Mouse (Mus musculus) adrenal gland (tissue): ENCODE data around the gene Mgat5b.
"Not testable (repeated sequence)": the region's sequence is repeated elsewhere in the genome, so short reads cannot be mapped to it uniquely, and the experiment has no call there.

ENCODE experiments used
- intact Hi-C: fragments of 180-260 bp; cut with DNase I; formaldehyde crosslinking; loops from one replicate; pipeline ENCODE4 v1.15.1; 2025
- long read RNA-seq, 2 experiments: library from polyadenylated mRNA; unstranded; transcript quantifications; one replicate each; pipeline ENCODE4 v2.0.0; 2020; ENCODE audit warnings: borderline replicate concordance in 1 of 2; ENCODE audit not compliant: insufficient replicate concordance in 1 of 2

Gene Mgat5b
- long read RNA-seq, experiment 1 = 0 reads
- long read RNA-seq, experiment 2 = 0 reads

GRCm38 (mm10) chr11:116918323-116919185, at the start of gene Mgat5b:
TSS of gene Mgat5b (plus strand) at chr11:116918863.
- intact Hi-C loops = loop anchor here (1.0 to 10.0 kb wide), 4 partner anchors 76 to 266 kb away; no protein-coding TSS in a partner anchor

DNA sequence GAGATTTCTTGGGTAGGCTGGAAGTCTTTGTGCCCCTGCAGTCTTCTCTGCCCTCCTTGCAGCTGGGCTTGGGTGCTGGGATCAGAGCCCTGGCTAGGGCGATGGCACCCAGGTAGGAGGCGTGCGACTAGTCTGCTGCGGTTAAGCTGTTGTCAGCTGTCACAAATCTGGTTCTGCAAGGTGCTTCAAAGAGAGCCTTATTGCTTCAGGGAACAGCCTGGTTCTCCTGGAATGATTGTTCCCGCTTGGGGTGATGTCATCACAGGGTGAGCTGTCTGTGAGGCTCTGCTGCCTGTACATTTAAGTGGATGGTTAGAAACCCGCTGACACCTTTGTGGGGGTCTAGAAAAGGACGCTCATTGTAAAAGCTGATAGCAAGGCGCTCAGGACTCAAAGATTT, 49.4 kb upstream of the Mgat5b start:
- intact Hi-C loops = no loop called here

GRCm38 (mm10) chr11:116869641-116870040, 49.0 kb upstream of the Mgat5b start:
- intact Hi-C loops = no loop called here

GRCm38 (mm10) chr11:116871538-116871937, 47.1 kb upstream of the Mgat5b start:
- intact Hi-C loops = no loop called here

DNA sequence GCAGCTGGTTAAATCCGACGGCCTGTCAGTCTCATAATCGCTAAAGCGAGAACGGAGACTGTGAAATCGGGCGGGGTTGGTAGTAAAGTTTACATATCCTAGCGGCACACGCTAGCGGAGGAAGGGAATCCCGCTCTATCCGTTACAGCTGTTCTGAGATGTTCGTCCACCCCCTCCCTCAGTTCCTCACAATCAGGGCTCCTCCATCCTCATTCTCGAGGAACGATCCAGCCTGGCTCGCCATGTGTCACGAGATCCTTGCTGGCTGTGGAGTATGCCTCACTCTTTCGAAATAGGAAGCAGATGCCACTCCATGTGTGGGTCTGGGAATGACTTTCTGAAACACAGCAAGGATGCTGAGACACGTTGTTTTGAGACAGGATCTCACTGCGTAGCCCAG, 44.7 kb upstream of the Mgat5b start:
- intact Hi-C loops = no loop called here

- intact Hi-C loops = no loop called here
These were observed 40.2 kb upstream of the Mgat5b start for GRCm38 (mm10) chr11:116878454-116878853.

DNA sequence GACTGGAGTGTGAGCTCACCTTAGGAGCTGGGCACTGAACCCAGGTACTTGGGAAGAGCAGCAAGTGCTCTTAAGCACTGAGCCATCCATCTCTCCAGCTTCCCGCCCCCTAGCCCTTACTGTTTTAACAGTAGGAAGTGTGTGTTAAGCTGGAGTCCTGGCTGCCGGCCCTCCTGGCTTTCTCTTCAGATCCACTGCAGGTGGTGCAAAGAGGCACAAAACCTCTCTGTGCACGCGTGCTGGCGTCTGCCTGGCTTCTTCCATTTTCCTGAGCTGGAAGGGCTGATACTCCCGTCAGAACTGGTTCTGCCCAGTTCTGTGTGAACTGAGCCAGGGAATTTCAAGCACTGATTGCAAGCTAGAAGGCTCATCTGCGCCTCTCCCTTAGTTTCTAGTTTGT, 37.8 kb upstream of the Mgat5b start:
- intact Hi-C loops = no loop called here

GRCm38 (mm10) chr11:116881440-116881839, 37.2 kb upstream of the Mgat5b start:
- intact Hi-C loops = no loop called here

GRCm38 (mm10) chr11:116882446-116882845, 36.2 kb upstream of the Mgat5b start:
- intact Hi-C loops = no loop called here

DNA sequence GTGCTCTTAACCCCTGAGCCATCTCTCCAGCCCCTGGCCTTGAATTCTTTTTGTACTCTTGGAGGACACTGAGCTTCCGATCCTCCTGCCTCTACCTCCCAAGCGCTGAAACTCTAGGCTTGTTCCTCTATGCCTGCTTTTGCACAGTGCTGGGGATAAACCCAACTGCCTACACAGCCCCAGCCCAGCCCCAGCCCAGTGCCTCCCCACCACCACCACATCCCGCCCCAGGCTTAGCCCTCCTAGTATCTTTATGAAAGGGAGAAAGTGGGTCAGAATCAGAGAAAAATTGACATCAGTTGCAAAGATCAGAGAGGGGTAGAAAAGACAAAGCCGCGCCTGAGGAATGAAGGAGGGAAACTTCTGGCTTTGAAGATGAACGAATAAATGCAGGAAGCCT, 34.6 kb upstream of the Mgat5b start:
- intact Hi-C loops = loop anchor here (2.0 kb wide), 1 partner anchor 173 kb away; no protein-coding TSS in a partner anchor

- intact Hi-C loops = loop anchor here (2.0 kb wide), 1 partner anchor 171 kb away; no protein-coding TSS in a partner anchor
These were observed 33.1 kb upstream of the Mgat5b start for GRCm38 (mm10) chr11:116885275-116886151.

DNA sequence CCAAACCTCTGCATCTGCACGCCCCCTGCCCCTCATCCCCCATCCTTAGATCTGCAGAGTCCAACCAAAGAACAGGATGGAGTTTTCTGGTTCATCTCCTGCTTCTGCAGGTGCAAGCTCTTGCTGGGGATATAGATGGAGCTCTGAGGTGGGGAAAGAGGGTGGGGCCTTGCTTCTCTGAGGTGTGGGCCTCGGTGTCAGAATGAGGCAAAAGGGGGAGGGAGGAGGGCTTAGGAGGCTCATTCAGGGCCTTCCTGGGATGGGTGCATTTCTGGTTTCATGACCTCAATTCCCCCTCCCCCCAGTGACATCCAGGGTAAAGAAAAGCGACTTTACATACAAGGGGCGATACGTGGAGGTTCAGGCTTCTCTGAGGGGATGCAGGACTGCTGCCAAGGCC, 31.5 kb upstream of the Mgat5b start:
- intact Hi-C loops = no loop called here

DNA sequence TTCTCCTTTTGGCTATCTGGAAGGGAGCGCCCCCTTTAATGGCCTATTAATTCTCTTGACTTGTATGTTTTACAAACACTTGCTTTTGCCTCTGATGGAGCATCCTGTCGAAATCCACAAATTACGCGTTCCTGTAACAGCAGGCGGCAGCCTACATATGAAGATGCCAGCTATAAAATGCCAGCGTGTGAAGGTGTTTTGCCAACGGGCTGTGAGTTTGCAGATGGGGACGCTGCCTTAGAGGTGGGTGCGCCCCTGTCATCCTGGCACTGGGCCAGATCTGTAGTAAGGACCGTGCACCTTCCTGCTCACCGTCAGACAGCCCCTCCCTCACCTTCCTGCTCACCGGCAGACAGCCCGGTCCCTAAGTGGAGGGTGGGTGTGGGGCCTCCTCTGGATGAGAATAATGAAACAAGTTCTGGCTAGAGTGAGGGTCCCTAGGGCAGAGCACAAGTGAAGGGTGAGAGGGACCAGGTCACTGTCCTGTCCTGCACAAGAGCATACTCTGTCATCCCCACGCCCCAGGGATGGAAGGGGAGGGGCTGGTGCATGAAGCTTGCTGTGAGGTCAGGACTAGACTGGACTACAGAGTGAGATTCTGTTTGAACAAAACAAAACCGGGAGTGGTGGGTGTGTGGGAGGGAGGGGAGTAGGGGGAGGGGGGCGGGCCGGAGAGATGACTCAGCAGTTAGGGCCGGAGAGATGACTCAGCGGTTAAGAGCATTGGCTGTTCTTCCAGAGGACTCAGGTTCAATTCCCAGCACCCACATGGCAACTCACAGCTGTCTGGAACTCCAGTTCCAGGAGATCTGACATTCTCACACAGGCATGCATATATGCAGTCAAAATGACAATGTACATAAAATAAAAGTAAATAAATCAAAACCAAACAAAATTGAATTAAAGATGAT, 24.9 kb upstream of the Mgat5b start:
- intact Hi-C loops = no loop called here

DNA sequence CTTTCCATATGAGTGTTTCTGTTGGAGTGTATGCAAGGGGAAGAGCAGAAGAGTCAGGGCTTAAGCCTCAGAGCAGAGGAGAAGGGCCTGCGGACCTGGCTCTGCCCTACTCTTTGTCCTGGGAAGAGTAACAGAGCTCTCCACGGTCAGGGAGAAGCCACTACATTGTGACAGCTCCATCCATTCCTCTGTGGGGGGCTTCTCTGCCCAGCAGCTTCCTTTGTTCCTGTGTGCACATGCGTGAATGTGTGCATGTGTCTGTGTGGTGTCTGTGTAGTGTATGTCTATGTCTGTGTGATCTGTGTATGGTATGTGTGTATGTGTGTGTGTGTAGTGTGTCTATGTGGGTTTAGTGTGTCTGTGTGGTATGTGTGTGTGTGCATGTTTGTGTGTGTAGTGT, 23.3 kb upstream of the Mgat5b start:
- intact Hi-C loops = no loop called here

GRCm38 (mm10) chr11:116899247-116899646, 19.4 kb upstream of the Mgat5b start:
- intact Hi-C loops = no loop called here

DNA sequence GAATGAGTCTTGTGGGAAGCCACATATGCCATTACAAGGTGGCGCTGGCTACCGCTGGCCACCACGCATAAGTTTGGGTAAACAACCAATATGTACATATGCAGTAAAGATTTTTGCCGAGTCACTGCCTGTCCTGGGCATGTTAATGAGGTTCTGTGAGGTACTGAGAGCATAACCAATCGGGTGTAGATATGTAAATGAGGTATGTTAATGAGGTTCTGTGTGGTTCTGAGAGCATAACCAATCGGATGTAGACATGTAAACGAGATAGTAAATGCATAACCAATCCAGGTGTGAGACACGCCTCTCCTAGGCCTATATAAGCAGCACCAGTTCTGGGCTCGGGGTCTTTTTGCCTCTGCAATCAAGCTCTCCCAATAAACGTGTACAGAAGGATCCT, 16.1 kb upstream of the Mgat5b start:
- intact Hi-C loops = not testable (repeated sequence)

GRCm38 (mm10) chr11:116905741-116906456, 12.8 kb upstream of the Mgat5b start:
- intact Hi-C loops = no loop called here

- intact Hi-C loops = loop anchor here (10.0 kb wide), 1 partner anchor 271 kb away; no protein-coding TSS in a partner anchor
These were observed 5.1 kb upstream of the Mgat5b start for GRCm38 (mm10) chr11:116913573-116913972.

DNA sequence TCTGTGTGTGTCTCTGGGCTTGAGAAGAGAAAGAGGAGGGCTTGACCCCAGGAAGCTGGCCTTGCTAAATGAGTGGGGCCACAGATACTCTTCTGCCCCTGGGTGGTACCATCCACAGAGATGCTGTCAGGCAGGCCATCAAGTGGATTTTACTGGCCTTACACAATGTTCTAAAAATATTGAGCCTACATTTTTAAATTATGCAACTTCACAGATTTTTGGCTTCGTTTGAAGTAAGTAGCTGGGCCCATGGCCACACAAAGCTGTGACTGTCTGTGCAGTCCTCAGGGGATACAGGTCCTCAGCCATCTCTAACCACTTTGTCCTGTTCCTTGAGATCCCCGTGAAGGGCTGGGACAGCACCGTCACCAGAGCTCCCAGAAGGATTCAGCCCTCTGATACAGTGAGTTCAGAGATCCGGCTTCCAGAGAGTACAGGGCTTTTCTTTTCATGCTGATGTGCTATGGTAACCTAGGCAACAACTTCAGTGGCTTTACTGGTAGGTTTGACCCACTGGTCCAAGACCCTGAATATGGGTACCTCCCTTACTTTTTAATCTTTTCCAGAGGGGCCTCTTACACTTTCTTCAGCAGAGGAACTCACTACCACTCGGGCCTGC, 4.3 kb upstream of the Mgat5b start:
- intact Hi-C loops = loop anchor here (10.0 kb wide), 1 partner anchor 270 kb away; no protein-coding TSS in a partner anchor
